Mouse (Mus musculus): ENCODE measurements around the gene Olfr99. TPM values are rescaled to one million over a fixed set of nuclear protein-coding genes. Genes with fewer than 3 reads are reported as not detected.

Olfr99 gene
- polyA plus RNA-seq, 1 experiment from 2014 or later: not detected

DNA sequence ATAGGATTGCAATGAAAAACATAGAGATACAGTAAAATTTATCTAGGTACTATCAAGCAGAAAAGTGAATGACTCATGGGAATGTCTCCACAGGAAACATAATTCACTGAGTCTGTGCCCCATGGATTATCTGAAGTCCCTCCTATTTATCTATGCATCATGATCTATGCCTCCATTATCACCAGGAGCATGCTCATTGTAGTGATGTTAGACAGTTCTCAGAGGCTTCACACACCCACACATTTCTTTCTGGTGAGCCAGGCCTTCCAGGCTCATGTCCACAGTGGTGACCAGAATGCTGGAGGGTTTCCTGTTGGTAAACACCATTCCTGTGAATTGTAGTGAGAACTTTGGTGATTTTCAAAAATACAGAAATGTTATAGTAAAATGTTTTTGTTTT lies 6.7 kb downstream of the Olfr99 start:
- no peak for TF ChIP-seq CTCF (IDR thresholded peaks at IDR 0.05; ENCODE audit: low read depth)
- no peak for TF ChIP-seq EP300 (optimal IDR thresholded peaks at IDR 0.05)
- Histone ChIP-seq H3K9me3 (ENCODE audit: control insufficient read depth, low read length) (no peaks in the 10 kb centered on the region), H3K4me3 (ENCODE audit: low read depth, low read length) (no peak overlapping the region), H3K4me1 (replicated peaks; ENCODE audit: control insufficient read depth, insufficient read depth) (no peaks in the 10 kb centered on the region), H3K27me3 (ENCODE audit: control insufficient read depth, insufficient read depth, low read length) (no peaks in the 10 kb centered on the region), H3K9ac (ENCODE audit: low read length) (no peak overlapping the region), H3K27ac (replicated peaks) (no peak overlapping the region), H3K4me2 (replicated peaks; ENCODE audit: low read depth) (no peak overlapping the region), H3K36me3 (ENCODE audit: control insufficient read depth, insufficient read depth, low read length) (no peaks in the 10 kb centered on the region)
- ATAC-seq (ENCODE audit: low FRiP score, low TSS enrichment): no peak
- DNase-seq (ENCODE audit: low spot score): no peak

DNA sequence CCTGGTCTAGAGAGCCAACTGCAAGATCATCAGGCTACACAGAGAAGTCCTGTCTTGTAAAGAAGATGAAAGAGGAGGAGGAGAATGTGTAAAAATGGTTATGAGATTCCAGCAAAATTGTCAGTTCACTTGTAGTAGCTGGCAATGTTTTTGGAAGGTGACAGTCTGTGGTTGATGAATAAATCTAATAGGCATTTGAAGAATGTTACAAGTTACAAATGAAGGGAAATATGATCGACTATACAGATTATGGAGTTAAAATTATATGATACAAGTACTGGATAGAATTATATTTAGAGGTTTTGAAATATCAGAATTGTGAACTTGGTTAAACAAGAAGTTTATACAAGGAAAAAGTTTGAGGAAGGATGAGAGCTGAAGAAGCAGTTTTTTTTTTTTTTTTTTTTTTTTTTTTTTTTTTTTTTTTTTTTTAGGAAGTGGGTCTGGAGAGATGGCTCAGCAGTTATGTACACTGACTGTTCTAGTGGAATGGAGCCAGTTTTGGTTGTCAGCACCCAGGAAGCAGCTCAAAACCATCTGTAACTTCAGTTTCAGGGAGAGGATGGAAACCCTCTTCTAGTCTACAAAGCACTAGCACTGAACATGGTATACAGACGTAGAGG lies 7.5 kb downstream of the Olfr99 start:
- Histone ChIP-seq H3K4me3 (ENCODE audit: low read depth, low read length) (no peak overlapping the region), H3K36me3 (ENCODE audit: control insufficient read depth, insufficient read depth, low read length) (no peaks in the 10 kb centered on the region), H3K4me1 (replicated peaks; ENCODE audit: control insufficient read depth, insufficient read depth) (no peaks in the 10 kb centered on the region), H3K4me2 (replicated peaks; ENCODE audit: low read depth) (no peak overlapping the region), H3K9ac (ENCODE audit: low read length) (no peak overlapping the region), H3K27me3 (ENCODE audit: control insufficient read depth, insufficient read depth, low read length) (no peaks in the 10 kb centered on the region), H3K27ac (replicated peaks) (no peak overlapping the region), H3K9me3 (ENCODE audit: control insufficient read depth, low read length) (no peaks in the 10 kb centered on the region)
- TF ChIP-seq EP300 (optimal IDR thresholded peaks at IDR 0.05): no peak
- no peak for TF ChIP-seq CTCF (IDR thresholded peaks at IDR 0.05; ENCODE audit: low read depth)
- ATAC-seq (ENCODE audit: low FRiP score, low TSS enrichment): no peak
- 78% methylated on average over 2 of the region's 2 CpGs for WGBS
- no peak for DNase-seq (ENCODE audit: low spot score)

DNA sequence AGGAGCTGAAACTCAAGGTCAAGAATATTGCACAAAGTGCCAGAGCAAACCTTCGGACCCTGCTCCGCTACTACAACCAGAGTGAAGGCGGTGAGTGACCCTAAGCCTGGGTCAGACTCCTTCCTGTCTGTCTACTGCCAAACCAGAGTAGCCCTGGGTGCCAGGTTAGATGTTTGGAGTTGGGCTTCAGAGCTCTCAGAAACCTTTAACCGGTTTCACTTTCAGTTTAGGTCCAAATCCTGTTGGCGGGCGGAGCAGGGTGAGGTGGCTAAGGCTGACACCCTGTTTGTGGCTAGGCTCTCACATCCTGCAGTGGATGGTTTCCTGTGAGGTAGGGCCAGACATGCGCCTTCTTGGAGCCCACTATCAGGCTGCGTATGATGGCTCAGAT lies 12.6 kb downstream of the Olfr99 start:
- ATAC-seq (ENCODE audit: low FRiP score, low TSS enrichment) (peak; percentile 75), DNase-seq (ENCODE audit: low spot score) (peak; percentile 48)
- Histone ChIP-seq H3K4me2 (replicated peaks; ENCODE audit: low read depth) (peak overlapping the region; percentile 97), H3K4me3 (ENCODE audit: low read depth, low read length) (peak overlapping the region; percentile 63), H3K27ac (replicated peaks) (no peak overlapping the region), H3K4me1 (replicated peaks; ENCODE audit: control insufficient read depth, insufficient read depth) (no peaks in the 10 kb centered on the region), H3K9ac (ENCODE audit: low read length) (peak overlapping the region; percentile 56), H3K9me3 (ENCODE audit: control insufficient read depth, low read length) (no peaks in the 10 kb centered on the region), H3K36me3 (ENCODE audit: control insufficient read depth, insufficient read depth, low read length) (no peaks in the 10 kb centered on the region), H3K27me3 (ENCODE audit: control insufficient read depth, insufficient read depth, low read length) (no peaks in the 10 kb centered on the region)
- 64% methylated on average over 8 of the region's 8 CpGs for WGBS
- TF ChIP-seq EP300 (optimal IDR thresholded peaks at IDR 0.05) (no peak), CTCF (IDR thresholded peaks at IDR 0.05; ENCODE audit: low read depth) (no peak)

DNA sequence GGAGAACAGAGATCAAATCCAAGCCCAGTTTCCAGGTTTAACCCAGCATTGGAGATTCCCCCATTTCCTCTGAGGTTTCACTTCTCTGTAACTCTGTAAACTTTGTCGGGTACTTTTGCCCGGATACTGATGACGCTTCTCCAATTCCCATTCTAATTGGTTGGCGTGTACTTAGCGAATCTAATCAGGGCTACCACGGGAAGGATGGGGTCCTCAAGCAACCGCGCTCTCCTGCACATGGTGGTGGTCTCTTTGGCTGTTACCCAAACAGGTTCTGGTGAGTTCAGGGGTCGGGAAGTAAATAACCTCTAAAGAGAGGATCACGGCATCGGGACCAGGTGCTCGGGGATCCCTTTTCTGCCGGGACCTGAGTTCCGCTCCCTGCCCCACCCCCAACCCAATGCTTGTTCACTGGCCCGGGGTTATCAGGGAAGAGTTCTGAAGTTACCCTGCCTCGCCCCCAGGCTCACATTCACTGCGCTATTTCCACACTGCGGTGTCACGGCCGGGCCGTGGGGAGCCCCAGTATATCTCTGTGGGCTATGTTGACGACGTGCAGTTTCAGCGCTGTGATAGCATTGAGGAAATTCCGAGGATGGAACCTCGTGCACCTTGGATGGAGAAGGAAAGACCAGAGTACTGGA lies 13.1 kb downstream of the Olfr99 start, which contains the start of gene H2-M3:
H2-M3 (plus strand) TSS at position 163 of the 644 bp plus-strand sequence.
- H3K27me3 ChIP-seq (ENCODE audit: control insufficient read depth, insufficient read depth, low read length): no peaks in the 10 kb centered on the region
- no peaks in the 10 kb centered on the region for H3K9me3 ChIP-seq (ENCODE audit: control insufficient read depth, low read length)
- DNase-seq (ENCODE audit: low spot score): peak; percentile 87
- peak within 1 kb of the TSS; percentile 56 for H3K9ac ChIP-seq (ENCODE audit: low read length)
- no peaks in the 10 kb centered on the region for H3K4me1 ChIP-seq (replicated peaks; ENCODE audit: control insufficient read depth, insufficient read depth)
- H3K4me3 ChIP-seq (ENCODE audit: low read depth, low read length): peak within 1 kb of the TSS; percentile 63
- peak within 1 kb of the TSS; percentile 97 for H3K4me2 ChIP-seq (replicated peaks; ENCODE audit: low read depth)
- TF ChIP-seq CTCF (IDR thresholded peaks at IDR 0.05; ENCODE audit: low read depth): no peak
- TF ChIP-seq EP300 (optimal IDR thresholded peaks at IDR 0.05): no peak
- no peaks in the 10 kb centered on the region for H3K36me3 ChIP-seq (ENCODE audit: control insufficient read depth, insufficient read depth, low read length)
- WGBS: 2% methylated on average over 26 of the region's 26 CpGs
- peak; percentile 92 for ATAC-seq (ENCODE audit: low FRiP score, low TSS enrichment)
- H3K27ac ChIP-seq (replicated peaks): no peak within 1 kb of the TSS

DNA sequence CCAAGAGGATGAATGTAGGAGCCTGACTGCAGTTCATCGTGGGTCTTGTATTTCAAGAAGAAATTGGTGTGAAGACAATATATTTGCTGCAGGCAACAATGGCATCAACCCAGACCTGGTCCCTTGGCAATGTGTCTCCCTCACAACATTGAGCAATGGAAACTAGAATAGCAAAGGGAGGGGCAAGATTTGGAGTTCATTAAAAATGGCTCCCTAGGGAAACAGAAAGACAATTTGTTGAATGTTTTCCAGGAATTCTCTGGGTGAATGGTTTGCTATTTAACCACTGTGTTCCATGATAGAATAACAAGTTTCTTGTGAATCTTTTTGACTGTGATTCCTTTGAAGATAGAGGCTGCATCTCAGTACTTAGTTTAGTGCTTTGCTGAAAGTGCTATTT lies 19.6 kb downstream of the Olfr99 start, which contains the start of gene Olfr98:
Olfr98 (minus strand) TSS at position 124 of the 400 bp plus-strand sequence.
- Histone ChIP-seq H3K4me3 (ENCODE audit: low read depth, low read length) (no peak within 1 kb of the TSS), H3K4me2 (replicated peaks; ENCODE audit: low read depth) (no peak within 1 kb of the TSS), H3K4me1 (replicated peaks; ENCODE audit: control insufficient read depth, insufficient read depth) (no peaks in the 10 kb centered on the region), H3K27me3 (ENCODE audit: control insufficient read depth, insufficient read depth, low read length) (no peaks in the 10 kb centered on the region), H3K9me3 (ENCODE audit: control insufficient read depth, low read length) (no peaks in the 10 kb centered on the region), H3K27ac (replicated peaks) (no peak within 1 kb of the TSS), H3K36me3 (ENCODE audit: control insufficient read depth, insufficient read depth, low read length) (no peaks in the 10 kb centered on the region), H3K9ac (ENCODE audit: low read length) (no peak within 1 kb of the TSS)
- DNase-seq (ENCODE audit: low spot score) (no peak), ATAC-seq (ENCODE audit: low FRiP score, low TSS enrichment) (no peak)
- 77% methylated on average over 1 of the region's 1 CpGs for WGBS
- TF ChIP-seq CTCF (IDR thresholded peaks at IDR 0.05; ENCODE audit: low read depth) (no peak), EP300 (optimal IDR thresholded peaks at IDR 0.05) (no peak)

DNA sequence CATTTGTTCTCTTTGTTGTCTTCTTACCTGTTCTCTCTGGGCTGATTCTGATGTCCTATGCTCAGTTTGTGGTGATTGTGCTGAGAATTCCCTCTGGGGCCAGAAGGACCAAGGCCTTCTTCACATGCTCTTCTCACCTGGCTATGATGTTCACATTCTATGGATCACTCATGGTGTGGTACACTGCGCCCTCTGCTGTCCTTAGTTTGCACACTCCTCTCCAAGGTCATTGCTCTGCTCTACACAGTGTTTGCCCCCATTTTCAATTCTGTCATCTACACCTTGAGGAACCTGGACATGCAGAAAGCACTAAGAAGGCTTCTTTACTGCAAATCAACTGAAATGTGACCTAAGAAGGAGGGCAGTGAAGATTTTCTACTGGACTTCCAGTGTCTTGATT lies 32.7 kb downstream of the Olfr99 start:
- ATAC-seq (ENCODE audit: low FRiP score, low TSS enrichment): no peak

More for the DNA sequence above, 32.7 kb downstream of the Olfr99 start:
- H3K4me1 ChIP-seq (replicated peaks; ENCODE audit: control insufficient read depth, insufficient read depth): no peaks in the 10 kb centered on the region
- DNase-seq (ENCODE audit: low spot score): peak; percentile 69
- TF ChIP-seq CTCF (IDR thresholded peaks at IDR 0.05; ENCODE audit: low read depth) (peak; percentile 77), EP300 (optimal IDR thresholded peaks at IDR 0.05) (no peak)
- no peak overlapping the region for H3K4me3 ChIP-seq (ENCODE audit: low read depth, low read length)
- H3K9ac ChIP-seq (ENCODE audit: low read length): no peak overlapping the region
- H3K9me3 ChIP-seq (ENCODE audit: control insufficient read depth, low read length): no peaks in the 10 kb centered on the region
- WGBS: 0% methylated on average over 1 of the region's 1 CpGs
- no peaks in the 10 kb centered on the region for H3K36me3 ChIP-seq (ENCODE audit: control insufficient read depth, insufficient read depth, low read length)
- H3K27ac ChIP-seq (replicated peaks): no peak overlapping the region
- H3K4me2 ChIP-seq (replicated peaks; ENCODE audit: low read depth): no peak overlapping the region
- no peaks in the 10 kb centered on the region for H3K27me3 ChIP-seq (ENCODE audit: control insufficient read depth, insufficient read depth, low read length)
